Mouse (Mus musculus) limb, embryonic 12.5 days (tissue): Measurements from ENCODE around the gene Cpeb1. TPM values are rescaled to one million over a fixed set of nuclear protein-coding genes. Genes with fewer than 3 reads are reported as not detected.

Source experiments
- ATAC-seq: fragments of 200-750 bp; cut with Nextera tagmentation; 2 replicates; pipeline ENCODE4 v1.8.0; 2017; ENCODE audit warnings: low read depth, moderate TSS enrichment; ENCODE audit not compliant: insufficient number of reproducible peaks, insufficient read depth, low FRiP score, low TSS enrichment
- H3K27ac ChIP-seq: fragments of 300-500 bp; sonication (generic); 2 replicates; pipeline ENCODE4 v1.5.1; 2016; ENCODE audit warnings: mild to moderate bottlenecking, moderate library complexity
- H3K27me3 ChIP-seq: fragments of 300-500 bp; sonication (generic); 2 replicates; pipeline ENCODE4 v1.6.1; 2016; ENCODE audit warnings: mild to moderate bottlenecking, moderate library complexity
- H3K36me3 ChIP-seq: fragments of 300-500 bp; sonication (generic); 2 replicates; pipeline ENCODE4 v1.6.1; 2016; ENCODE audit warnings: mild to moderate bottlenecking, moderate library complexity
- H3K4me1 ChIP-seq: fragments of 300-500 bp; sonication (generic); replicated peaks from 2 replicates; pipeline ENCODE4 v1.6.1; 2016
- H3K4me2 ChIP-seq: fragments of 300-500 bp; sonication (generic); 2 replicates; pipeline ENCODE4 v1.6.1; 2016; ENCODE audit warnings: mild to moderate bottlenecking, moderate library complexity
- H3K4me3 ChIP-seq: fragments of 300-500 bp; sonication (generic); replicated peaks from 2 replicates; pipeline ENCODE4 v1.5.1; 2016; ENCODE audit warnings: mild to moderate bottlenecking
- H3K9ac ChIP-seq: fragments of 300-500 bp; sonication (generic); replicated peaks from 2 replicates; pipeline ENCODE4 v1.6.1; 2016; ENCODE audit warnings: mild to moderate bottlenecking, moderate library complexity
- H3K9me3 ChIP-seq: fragments of 300-500 bp; sonication (generic); 2 replicates; pipeline ENCODE4 v1.6.1; 2016; ENCODE audit warnings: mild to moderate bottlenecking, moderate library complexity
- WGBS: fragments of 180-500 bp; shearing (Covaris S2); methylation state at CpG from one replicate; pipeline ENCODE4 v1.1.7; 2016; 5-methylcytosine and 5-hydroxymethylcytosine counted together
- polyA plus RNA-seq: library from polyadenylated mRNA; unstranded; fragments of >200 nt; fragmentation: Nextera tagmentation; extraction: Ambion mirVana; gene quantifications from 2 replicates; pipeline ENCODE4 v1.2.1, GENCODE M21; 2016

Gene Cpeb1
- polyA plus RNA-seq, 1 experiment from 2014 or later = not detected

- no peak for ATAC-seq
- H3K4me2 ChIP-seq = peak overlapping the region; percentile 98
- peak overlapping the region; percentile 17; the same call in 1 of the 2 replicates for H3K27ac ChIP-seq
- peak overlapping the region; percentile 99 for H3K9ac ChIP-seq
- peaks cover 65% of the 10 kb centered on the region for H3K36me3 ChIP-seq
- no peaks in the 10 kb centered on the region; the same call in 1 of the 2 replicates for H3K9me3 ChIP-seq
- H3K4me3 ChIP-seq = peak overlapping the region; percentile 97
- peaks cover 21% of the 10 kb centered on the region for H3K4me1 ChIP-seq
- 82% methylated on average over 8 of the region's 8 CpGs for WGBS
- no peaks in the 10 kb centered on the region for H3K27me3 ChIP-seq
Observed at GRCm38 (mm10) chr7:81342356-81343094, 112.7 kb downstream of the Cpeb1 start.

DNA sequence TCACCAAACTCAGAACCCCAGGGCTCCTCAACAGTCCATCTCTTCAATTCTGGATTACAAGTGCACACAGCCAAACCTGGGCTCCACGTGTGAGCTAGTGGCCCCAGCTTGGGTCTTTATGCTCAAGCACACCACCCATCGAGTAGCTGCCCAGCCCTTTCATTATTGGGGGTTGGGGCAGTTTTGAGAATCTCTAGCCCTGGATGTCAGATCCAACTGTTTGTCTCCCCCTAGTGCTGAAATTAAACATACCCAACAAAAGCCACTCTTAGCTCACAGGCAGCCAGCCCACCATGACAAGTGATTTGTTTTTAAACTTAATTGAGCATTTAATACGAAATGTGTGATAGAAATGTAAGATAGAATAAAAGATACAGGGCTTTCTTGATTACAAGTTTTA is 113.7 kb downstream of the Cpeb1 start:
- WGBS = 58% methylated on average over 3 of the region's 3 CpGs
- Histone ChIP-seq H3K4me2 (no peak overlapping the region), H3K4me3 (no peak overlapping the region), H3K4me1 (peaks cover 21% of the 10 kb centered on the region), H3K9ac (no peak overlapping the region), H3K9me3 (no peaks in the 10 kb centered on the region; the same call in 1 of the 2 replicates), H3K36me3 (peaks cover 73% of the 10 kb centered on the region), H3K27ac (no peak overlapping the region), H3K27me3 (no peaks in the 10 kb centered on the region)
- ATAC-seq = no peak

- Histone ChIP-seq H3K4me1 (peaks cover 21% of the 10 kb centered on the region), H3K9ac (no peak overlapping the region), H3K27ac (no peak overlapping the region), H3K4me2 (no peak overlapping the region), H3K27me3 (no peaks in the 10 kb centered on the region), H3K9me3 (no peaks in the 10 kb centered on the region; the same call in 1 of the 2 replicates), H3K36me3 (peaks cover 89% of the 10 kb centered on the region), H3K4me3 (no peak overlapping the region)
- WGBS = 83% methylated on average over 4 of the region's 4 CpGs
- no peak for ATAC-seq
Observed at GRCm38 (mm10) chr7:81339783-81340182, 115.5 kb downstream of the Cpeb1 start.

DNA sequence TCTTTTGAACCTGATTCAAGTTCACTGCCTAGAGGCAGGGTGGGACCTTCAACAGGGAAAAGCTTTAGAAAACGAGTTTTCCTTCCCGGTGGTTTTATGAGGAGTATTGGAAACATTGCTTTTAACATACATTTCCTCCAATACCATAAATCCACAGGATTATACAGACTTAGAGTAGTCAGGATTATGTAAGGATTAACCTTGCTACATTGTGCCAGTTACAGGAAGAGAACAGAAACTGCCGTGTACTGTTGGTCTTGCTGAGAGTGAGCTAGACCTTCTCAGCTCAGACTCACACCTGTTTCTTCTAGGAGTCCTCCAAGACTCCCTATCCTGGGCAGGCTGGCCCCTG is 116.8 kb downstream of the Cpeb1 start:
- WGBS = 73% methylated on average over 3 of the region's 3 CpGs
- Histone ChIP-seq H3K4me1 (peaks cover 15% of the 10 kb centered on the region), H3K4me3 (no peak overlapping the region), H3K9ac (no peak overlapping the region), H3K27me3 (no peaks in the 10 kb centered on the region), H3K4me2 (no peak overlapping the region), H3K36me3 (peaks cover 85% of the 10 kb centered on the region), H3K27ac (no peak overlapping the region), H3K9me3 (no peaks in the 10 kb centered on the region; the same call in 1 of the 2 replicates)
- ATAC-seq = no peak

GRCm38 (mm10) chr7:81337785-81338521 is 117.3 kb downstream of the Cpeb1 start:
- WGBS = 95% methylated on average over 21 of the region's 21 CpGs
- H3K4me2 ChIP-seq = no peak overlapping the region
- H3K4me3 ChIP-seq = no peak overlapping the region
- H3K9ac ChIP-seq = no peak overlapping the region
- H3K4me1 ChIP-seq = peaks cover 9% of the 10 kb centered on the region
- H3K27me3 ChIP-seq = no peaks in the 10 kb centered on the region
- H3K27ac ChIP-seq = no peak overlapping the region
- no peak for ATAC-seq
- no peaks in the 10 kb centered on the region; the same call in 1 of the 2 replicates for H3K9me3 ChIP-seq
- H3K36me3 ChIP-seq = peaks cover 85% of the 10 kb centered on the region

DNA sequence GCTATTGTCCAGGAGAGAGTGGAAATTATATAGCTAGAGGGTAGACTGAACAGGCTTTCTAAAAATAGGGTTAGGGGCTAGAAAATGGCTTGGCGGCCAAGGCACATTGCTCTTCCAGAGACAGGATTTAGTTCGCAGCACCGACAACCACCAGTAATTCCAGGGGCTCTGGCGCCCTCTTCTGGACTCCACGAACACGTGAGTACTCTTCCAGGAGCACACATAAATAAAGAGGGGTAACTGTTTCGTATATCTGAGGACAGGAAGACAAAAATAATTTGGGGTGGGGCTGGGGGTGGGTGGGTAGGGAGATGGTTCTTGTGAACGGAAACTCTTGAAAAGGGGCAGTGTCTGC is 118.9 kb downstream of the Cpeb1 start:
- no peaks in the 10 kb centered on the region for H3K27me3 ChIP-seq
- H3K36me3 ChIP-seq = peaks cover 82% of the 10 kb centered on the region
- H3K4me2 ChIP-seq = no peak overlapping the region
- H3K4me1 ChIP-seq = 0 out of 2 replicates have a peak, but pooled peaks cover under 1% of the 10 kb centered on the region
- peak overlapping the region; percentile 53; the same call in 1 of the 2 replicates for H3K27ac ChIP-seq
- no peak for ATAC-seq
- 45% methylated on average over 8 of the region's 8 CpGs for WGBS
- H3K4me3 ChIP-seq = no peak overlapping the region
- no peak overlapping the region for H3K9ac ChIP-seq
- no peaks in the 10 kb centered on the region; the same call in 1 of the 2 replicates for H3K9me3 ChIP-seq

DNA sequence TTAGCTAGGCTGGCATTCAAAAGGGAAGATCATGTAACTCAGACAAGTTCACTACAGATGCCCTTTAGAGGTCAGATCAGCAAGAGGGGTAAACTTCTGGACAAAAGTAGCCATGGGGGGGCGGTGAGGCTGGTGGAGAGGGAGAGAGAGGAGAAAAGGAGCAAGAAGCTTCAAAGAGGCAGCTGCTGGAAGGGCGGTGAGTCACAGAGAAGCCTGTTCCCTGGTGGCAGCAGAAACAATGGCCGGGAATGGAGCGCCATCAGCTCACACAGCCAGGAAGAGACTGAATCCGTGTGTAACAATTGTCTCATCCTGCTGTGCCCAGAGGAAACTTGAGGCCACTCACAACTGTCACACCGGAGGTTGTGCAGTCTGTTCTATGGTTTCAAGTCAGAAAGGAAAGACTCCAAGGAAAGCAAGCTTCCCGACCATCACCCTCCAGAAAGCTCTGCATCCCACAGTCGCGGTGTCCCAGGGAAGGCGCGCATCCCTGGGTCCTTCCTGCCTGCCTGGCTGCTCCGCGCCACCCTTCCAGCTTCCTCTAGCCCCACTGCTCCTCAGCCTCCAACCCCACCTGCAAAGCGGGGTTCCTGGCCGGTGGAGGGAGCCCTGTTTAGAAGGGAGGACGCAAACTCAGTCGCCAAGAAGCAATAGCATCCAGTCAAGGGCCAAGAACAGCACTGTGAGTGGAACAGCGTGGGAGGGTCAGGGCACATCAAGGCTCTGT is 119.4 kb downstream of the Cpeb1 start:
- H3K27me3 ChIP-seq = no peaks in the 10 kb centered on the region
- 90% methylated on average over 18 of the region's 18 CpGs for WGBS
- no peaks in the 10 kb centered on the region; the same call in 1 of the 2 replicates for H3K9me3 ChIP-seq
- H3K36me3 ChIP-seq = peaks cover 76% of the 10 kb centered on the region
- peak overlapping the region; percentile 53; the same call in 1 of the 2 replicates for H3K27ac ChIP-seq
- H3K4me3 ChIP-seq = no peak overlapping the region
- 0 out of 2 replicates have a peak, but pooled peaks cover 3% of the 10 kb centered on the region for H3K4me1 ChIP-seq
- no peak overlapping the region for H3K4me2 ChIP-seq
- H3K9ac ChIP-seq = no peak overlapping the region
- ATAC-seq = no peak

DNA sequence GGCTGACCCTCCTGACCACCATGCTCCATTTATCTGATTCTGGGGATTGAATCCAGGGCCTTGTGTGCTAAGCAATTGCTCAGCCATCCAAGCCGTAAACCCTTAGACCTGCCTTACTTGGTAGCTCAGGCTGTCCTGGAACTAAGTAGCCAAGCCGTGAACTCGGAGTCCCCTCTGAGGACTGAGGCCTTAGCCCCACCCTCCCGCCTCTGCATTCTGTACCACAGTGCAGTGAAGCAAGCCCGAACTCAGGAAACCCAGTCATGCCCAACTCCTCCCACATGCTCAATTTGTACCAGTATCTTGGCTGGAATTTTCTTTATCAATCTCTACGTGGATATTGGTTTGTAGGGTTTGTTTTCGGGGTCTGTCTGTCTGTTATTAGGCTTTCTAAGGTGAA is 123.4 kb downstream of the Cpeb1 start:
- H3K36me3 ChIP-seq = peaks cover 68% of the 10 kb centered on the region
- no peak overlapping the region for H3K4me2 ChIP-seq
- no peak overlapping the region for H3K4me3 ChIP-seq
- H3K27me3 ChIP-seq = no peaks in the 10 kb centered on the region
- ATAC-seq = no peak
- H3K4me1 ChIP-seq = 0 out of 2 replicates have a peak, but pooled peaks cover 3% of the 10 kb centered on the region
- no peaks in the 10 kb centered on the region for H3K9me3 ChIP-seq
- 84% methylated on average over 7 of the region's 7 CpGs for WGBS
- H3K27ac ChIP-seq = no peak overlapping the region
- H3K9ac ChIP-seq = no peak overlapping the region

GRCm38 (mm10) chr7:81330767-81331166 is 124.5 kb downstream of the Cpeb1 start:
- Histone ChIP-seq H3K4me1 (0 out of 2 replicates have a peak, but pooled peaks cover 3% of the 10 kb centered on the region), H3K36me3 (peaks cover 60% of the 10 kb centered on the region), H3K4me2 (no peak overlapping the region), H3K9me3 (no peaks in the 10 kb centered on the region), H3K27me3 (no peaks in the 10 kb centered on the region), H3K27ac (no peak overlapping the region), H3K4me3 (no peak overlapping the region), H3K9ac (no peak overlapping the region)
- no peak for ATAC-seq
- 11% methylated on average over 3 of the region's 3 CpGs for WGBS

- no peak overlapping the region for H3K27ac ChIP-seq
- no peak overlapping the region for H3K4me2 ChIP-seq
- 81% methylated on average over 10 of the region's 10 CpGs for WGBS
- ATAC-seq = no peak
- H3K4me3 ChIP-seq = no peak overlapping the region
- H3K9ac ChIP-seq = no peak overlapping the region
- H3K9me3 ChIP-seq = no peaks in the 10 kb centered on the region
- H3K36me3 ChIP-seq = peaks cover 42% of the 10 kb centered on the region; the same call in 1 of the 2 replicates
- H3K4me1 ChIP-seq = 0 out of 2 replicates have a peak, but pooled peaks cover 3% of the 10 kb centered on the region
- no peaks in the 10 kb centered on the region for H3K27me3 ChIP-seq
Observed at GRCm38 (mm10) chr7:81327661-81328060, 127.6 kb downstream of the Cpeb1 start.

DNA sequence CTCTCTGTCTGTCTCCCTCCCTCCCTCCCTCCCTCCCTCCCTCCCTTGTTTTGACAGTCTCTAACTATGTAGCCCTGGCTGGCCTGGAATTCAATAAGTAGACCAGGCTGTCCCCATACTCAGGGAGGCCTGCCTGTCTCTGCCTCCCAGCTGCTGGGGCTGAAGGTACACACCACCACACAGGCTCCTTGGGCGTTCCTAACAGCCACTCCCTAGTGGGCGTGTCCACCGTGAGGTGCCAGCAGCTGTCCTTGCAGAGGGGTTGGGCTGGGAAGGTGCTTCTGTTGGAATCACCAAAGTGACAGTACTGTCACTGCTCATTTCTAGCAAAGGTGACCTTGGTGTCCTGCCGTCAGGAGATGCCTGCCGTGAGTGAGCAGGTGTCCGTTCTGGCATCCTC is 128.4 kb downstream of the Cpeb1 start:
- Histone ChIP-seq H3K27me3 (no peaks in the 10 kb centered on the region), H3K4me2 (no peak overlapping the region), H3K9ac (no peak overlapping the region), H3K4me1 (0 out of 2 replicates have a peak, but pooled peaks cover 3% of the 10 kb centered on the region), H3K27ac (no peak overlapping the region), H3K9me3 (no peaks in the 10 kb centered on the region), H3K36me3 (peaks cover 36% of the 10 kb centered on the region; the same call in 1 of the 2 replicates), H3K4me3 (no peak overlapping the region)
- WGBS = 85% methylated on average over 6 of the region's 6 CpGs
- no peak for ATAC-seq
